Mouse (Mus musculus) forelimb bud, embryonic 11.5 days (tissue): Measurements from ENCODE around the gene Tmem204.
A peak's percentile ranks its signal among the peaks of the same experiment; 100 is the strongest.
"Not testable (repeated sequence)": the region's sequence is repeated elsewhere in the genome, so short reads cannot be mapped to it uniquely, and the experiment has no call there.

Source experiments
- DNase-seq: peaks from one replicate; pipeline ENCODE4 v3.0.0-alpha.2; 2012; ENCODE audit warnings: low read depth, low spot score

The Tmem204 gene

GRCm38 (mm10) chr17:25083444-25083931 is at the start of gene Tmem204:
TSS of gene Tmem204 (minus strand) at chr17:25083591.
- DNase-seq = peak; percentile 95

- DNase-seq = no peak
These were observed 46.7 kb upstream of the Tmem204 start for GRCm38 (mm10) chr17:25130060-25130459.

- no peak for DNase-seq
These were observed 44.3 kb upstream of the Tmem204 start for GRCm38 (mm10) chr17:25127681-25128080.

- DNase-seq = no peak
These were observed 43.7 kb upstream of the Tmem204 start for GRCm38 (mm10) chr17:25127079-25127478.

- DNase-seq = not testable (repeated sequence)
These were observed 42.2 kb upstream of the Tmem204 start for GRCm38 (mm10) chr17:25125442-25126060.

GRCm38 (mm10) chr17:25123979-25124378 is 40.6 kb upstream of the Tmem204 start:
- DNase-seq = no peak

GRCm38 (mm10) chr17:25120406-25120805 is 37.0 kb upstream of the Tmem204 start, which contains the start of gene Ptx4:
TSS of gene Ptx4 (plus strand) at chr17:25120760.
- no peak for DNase-seq

GRCm38 (mm10) chr17:25117263-25117662 is 33.9 kb upstream of the Tmem204 start:
- DNase-seq = no peak

- DNase-seq = peak; percentile 94
These were observed 32.5 kb upstream of the Tmem204 start, which contains the start of gene Telo2 for GRCm38 (mm10) chr17:25115664-25116432. TSS of gene Telo2 (minus strand) at chr17:25115967.

GRCm38 (mm10) chr17:25114908-25115645 is 31.7 kb upstream of the Tmem204 start:
- no peak for DNase-seq

- DNase-seq = no peak
These were observed 29.0 kb upstream of the Tmem204 start for GRCm38 (mm10) chr17:25112423-25112810.

- DNase-seq = no peak
These were observed 28.5 kb upstream of the Tmem204 start for GRCm38 (mm10) chr17:25111739-25112422.

GRCm38 (mm10) chr17:25111220-25111619 is 27.8 kb upstream of the Tmem204 start:
- DNase-seq = no peak

GRCm38 (mm10) chr17:25110590-25110989 is 27.2 kb upstream of the Tmem204 start:
- no peak for DNase-seq

- DNase-seq = no peak
These were observed 26.2 kb upstream of the Tmem204 start for GRCm38 (mm10) chr17:25109578-25109977.

GRCm38 (mm10) chr17:25107786-25108185 is 24.4 kb upstream of the Tmem204 start:
- no peak for DNase-seq

- DNase-seq = no peak
These were observed 17.9 kb upstream of the Tmem204 start for GRCm38 (mm10) chr17:25101338-25101737.

- DNase-seq = no peak
These were observed 16.7 kb upstream of the Tmem204 start for GRCm38 (mm10) chr17:25100052-25100451.

- DNase-seq = no peak
These were observed 12.8 kb upstream of the Tmem204 start for GRCm38 (mm10) chr17:25096221-25096620.

GRCm38 (mm10) chr17:25090450-25090849 is 7.1 kb upstream of the Tmem204 start:
- DNase-seq = no peak

GRCm38 (mm10) chr17:25089158-25089557 is 5.8 kb upstream of the Tmem204 start:
- no peak for DNase-seq
